Mouse (Mus musculus) right cerebral cortex, adult 2 months (tissue): ENCODE data around the gene Pappa2.

Source experiments
- DNase-seq, 2 experiments: peaks; one replicate each; pipeline ENCODE4 v3.0.0; 2021 to 2022; ENCODE audit warnings: low spot score in 2 of 2

The Pappa2 gene

DNA sequence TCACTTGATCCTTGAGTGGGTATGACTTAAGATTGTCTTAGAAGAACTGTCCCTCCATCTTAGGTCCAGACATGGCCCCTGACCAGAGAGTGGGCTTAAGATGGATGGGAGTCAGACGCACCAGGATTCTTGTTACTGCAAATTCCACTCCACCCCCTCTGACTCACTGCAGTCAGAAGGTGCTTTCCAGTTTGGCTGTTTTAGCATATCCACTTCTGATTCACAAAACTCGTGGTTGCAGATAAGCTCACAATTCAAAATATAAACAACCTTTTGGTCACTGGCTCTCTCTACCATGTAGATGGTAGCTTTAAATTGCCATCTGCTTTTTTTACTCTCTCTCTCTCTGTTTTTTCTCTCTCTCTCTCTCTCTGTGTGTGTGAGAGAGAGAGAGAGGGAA lies 214.4 kb downstream of the Pappa2 start:
- no peak for DNase-seq

DNA sequence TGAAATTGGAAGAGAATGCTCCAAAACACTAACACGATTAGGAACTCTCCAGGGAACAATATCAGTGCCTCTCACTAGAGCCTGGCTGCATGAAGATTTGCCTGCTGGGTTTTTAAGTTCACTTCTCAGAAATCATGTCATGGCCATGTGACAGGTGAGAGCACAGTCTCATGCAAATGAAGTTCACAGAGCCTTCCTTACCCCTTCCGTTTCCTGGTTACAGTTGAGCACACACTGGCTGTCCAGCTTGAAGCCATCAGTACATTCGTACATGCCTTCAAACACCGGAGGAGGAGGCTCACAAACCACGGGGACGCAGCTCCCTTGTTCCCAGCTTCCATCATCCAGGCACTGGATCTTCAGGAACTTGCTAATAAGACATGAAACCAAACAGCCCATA lies 215.6 kb downstream of the Pappa2 start:
- DNase-seq: no peak

DNA sequence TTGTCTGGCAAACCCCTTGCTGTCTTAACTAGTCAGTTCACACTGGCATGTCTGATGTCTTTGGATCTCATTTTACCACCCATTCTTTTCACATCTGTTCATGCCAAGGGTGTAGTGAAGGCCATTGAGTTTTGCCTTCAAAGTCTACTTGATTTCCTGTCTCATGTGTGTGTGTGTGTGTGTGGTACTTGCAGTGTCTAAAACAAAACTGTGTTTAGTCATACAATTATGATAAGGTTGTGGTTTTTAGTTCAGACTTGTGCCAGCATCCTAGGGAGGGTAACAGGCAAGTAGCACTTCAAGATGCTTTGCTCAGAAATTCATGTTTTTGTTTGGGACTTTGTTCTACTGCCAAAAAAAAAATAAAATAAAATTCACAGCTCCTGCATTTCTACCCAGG lies 216.1 kb downstream of the Pappa2 start:
- DNase-seq: no peak

DNA sequence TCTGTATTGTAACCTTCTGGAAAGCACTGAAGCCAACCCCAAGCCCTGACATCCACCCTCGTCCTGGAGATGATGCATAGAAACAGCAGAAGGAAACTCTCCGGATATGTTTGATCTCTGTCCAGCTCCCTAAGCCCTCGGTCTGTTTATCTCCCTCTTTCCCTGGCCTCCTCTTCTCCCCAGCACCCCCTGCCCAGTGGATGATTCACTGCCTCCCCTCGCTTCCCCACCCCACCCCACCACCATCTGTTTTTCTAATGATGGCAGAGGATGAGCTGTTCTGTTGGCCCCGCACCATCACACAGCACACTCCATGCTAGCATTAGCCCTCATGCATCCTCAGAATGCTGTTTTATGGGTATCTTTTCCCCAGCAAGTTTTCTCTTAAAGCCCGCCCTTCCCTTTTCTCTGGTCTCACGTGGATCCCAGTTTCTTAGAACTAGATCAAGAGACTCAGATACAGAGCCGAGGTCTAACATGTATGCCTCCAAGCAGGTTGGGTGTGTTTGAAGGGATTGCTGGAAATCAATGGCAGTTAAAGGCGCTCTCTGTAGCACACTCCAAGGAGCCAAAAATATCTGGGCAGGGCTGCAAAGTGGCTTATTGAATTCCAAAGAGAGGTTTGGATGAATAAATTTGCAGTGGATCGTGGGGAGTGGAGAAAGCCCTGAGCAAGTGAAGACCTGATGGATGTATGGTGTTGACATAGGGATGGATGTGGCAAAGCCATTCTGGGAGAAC lies 231.8 kb downstream of the Pappa2 start:
- no peak for DNase-seq

DNA sequence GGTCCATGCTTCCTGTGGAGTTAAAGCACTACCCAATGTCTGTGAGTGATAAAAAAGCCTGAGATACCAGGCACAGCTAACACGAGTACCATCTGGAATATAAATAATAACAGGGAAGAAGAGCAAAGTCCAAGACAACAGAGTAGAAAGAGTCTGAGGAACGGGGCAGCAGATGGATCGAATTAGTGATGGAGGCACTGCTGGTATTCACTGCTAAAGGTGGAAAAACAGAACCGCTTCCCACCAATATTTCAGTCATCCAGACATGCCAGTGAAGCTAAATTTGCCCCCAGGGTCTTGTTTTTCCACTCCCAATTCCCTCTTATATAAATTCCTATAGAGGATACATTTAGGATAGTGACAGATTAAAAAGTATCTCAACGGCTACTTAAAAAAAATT lies 238.8 kb downstream of the Pappa2 start:
- no peak for DNase-seq

DNA sequence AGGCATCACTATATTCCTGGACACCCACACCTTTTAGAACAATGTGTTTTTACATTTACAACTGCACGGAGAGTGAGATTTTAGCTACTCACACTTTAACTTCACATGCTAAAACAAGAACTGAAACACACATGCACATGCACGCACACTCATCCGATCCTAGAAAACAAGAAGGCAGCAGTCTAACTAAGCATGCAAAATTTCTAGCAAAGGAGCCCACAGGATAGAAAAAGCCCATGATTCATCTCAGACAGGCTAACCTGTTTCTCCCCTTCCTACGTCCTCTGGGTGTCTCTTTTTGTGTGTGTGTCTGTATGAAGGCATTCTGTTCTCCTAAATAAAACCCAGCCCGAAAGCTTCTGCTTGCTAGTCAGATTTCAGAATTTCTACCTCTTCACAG lies 239.3 kb downstream of the Pappa2 start:
- DNase-seq: peak; percentile 10 to 26

DNA sequence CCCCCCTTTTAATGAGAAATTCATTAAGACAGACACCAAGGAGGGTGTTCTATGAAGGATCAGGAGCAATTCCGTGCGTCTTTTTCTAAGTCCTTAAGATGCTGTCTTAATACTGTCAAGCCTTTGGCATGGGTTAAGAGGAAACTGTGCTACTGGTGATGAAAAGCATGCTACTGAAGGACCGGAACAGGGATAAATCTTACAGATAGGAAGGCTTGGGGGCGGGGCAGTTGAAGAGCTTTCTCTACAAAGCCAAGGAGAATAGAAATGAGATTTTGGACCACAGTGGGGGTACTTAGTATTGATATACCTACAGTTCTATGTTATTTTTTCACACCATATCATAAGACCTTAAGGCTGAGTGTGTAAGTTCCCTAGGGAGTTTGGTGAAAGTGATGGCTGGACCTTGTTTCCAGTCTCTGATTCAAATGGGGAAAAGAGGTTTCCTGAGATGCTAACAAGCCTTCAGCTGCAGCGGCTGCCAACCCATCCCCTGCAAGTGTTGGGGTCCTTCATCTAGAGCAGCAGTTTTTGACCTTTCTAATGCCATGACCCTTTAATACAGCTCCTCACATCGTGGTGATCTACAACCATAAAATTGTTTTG lies 240.0 kb downstream of the Pappa2 start:
- DNase-seq: no peak

DNA sequence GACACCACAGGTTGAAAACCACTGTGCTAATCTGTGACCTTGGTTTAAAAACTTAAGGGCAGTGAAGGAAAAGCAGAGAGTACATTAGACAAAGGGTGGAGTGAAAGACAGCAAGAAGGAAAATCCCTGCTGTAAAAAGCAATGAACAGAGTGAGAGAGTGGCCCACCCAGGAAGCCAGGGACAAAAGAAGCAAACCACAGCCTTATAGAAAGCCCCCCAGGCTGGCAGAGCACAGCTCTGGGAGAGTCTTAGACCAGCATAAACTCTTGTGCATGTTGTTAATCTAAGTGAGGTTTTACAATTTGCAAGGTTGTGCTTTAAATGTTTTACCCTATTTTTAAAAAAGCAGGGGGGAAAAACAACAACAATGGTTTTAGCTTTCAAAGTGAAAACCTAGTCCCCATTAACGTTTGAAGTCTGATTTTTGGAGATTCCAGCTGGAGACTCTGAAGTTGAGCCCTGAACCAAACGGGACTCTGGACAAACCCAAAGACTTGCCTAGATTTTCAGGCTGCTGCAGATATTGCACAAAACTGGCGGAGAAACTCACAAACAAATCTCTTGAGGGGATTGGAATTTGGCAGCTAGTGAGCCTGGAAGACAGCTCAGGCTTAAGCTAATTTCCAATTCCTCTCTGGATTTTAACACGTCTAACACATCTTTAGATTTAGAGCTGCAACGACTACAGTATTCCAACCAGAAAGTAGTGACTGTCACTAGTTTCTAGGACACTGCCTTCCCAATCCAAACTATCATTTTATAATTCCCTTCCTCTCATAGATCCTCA lies 241.0 kb downstream of the Pappa2 start:
- no peak for DNase-seq

DNA sequence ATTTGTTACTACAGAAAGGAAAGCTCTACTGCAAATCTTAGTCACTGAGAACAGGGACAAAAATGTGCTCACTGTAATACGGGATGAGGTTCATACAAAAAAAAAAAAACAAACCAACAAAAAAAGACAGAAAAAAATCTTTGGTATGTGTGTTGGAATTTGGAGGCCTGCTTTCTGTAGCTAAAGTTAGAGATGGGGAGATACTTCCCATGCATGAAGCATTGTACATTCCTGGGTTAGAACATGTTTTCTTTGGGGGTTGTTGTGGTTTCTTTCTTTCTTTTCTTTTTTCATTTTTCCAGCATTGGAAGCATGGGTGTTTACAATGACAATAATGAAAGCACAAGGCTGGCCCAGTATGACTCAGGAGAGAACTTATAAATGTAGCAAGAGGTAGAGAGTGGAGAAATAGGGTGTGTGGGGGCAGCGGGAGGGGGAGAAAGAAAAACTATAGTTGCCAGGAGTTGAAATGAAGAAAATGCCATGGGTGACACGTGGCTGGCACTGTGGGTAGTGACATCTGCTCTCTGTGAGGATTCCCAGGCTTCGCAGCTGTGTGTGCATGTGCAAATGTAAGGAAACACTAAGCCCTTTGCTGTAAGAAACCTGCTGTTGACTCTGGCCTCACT lies 247.3 kb downstream of the Pappa2 start:
- peak; percentile 56 to 67 for DNase-seq

DNA sequence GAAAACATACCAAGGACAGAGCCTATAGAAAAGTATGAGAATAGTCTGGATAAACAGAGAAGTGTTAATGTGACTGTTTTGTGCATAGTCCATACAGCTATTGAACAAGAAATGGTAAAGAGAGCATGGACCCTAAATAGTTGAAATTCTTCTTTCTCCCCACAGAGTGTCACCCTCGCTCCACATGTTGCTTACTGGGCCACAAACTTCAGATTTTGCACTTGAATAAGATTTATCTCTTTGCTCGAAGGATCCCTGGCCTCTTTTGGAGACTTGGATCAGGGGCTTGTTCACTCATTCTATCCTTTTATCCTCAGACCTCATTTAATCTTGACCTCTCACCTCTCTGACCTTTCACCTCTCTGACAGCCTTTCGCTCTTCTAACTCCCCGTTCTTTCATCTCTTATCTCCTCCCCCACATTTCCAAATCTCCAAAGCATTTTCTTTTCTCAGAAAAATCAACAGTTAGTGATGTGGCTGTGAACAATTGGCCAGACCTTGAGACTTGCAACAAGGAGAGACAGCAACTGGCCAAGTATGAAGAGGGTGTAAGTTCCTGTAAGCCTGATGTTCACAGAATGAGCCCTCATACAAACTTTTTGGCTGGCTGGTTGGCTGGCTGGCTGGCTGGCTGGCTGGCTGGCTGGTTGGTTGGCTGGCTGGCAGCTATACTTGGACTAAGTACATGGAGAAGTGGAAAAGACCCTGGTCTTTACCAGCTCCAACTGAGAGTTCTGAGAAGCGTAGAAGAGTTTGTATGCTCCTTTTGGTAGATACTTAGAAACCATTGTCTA lies 266.8 kb downstream of the Pappa2 start:
- peak; percentile 17 to 62 for DNase-seq

DNA sequence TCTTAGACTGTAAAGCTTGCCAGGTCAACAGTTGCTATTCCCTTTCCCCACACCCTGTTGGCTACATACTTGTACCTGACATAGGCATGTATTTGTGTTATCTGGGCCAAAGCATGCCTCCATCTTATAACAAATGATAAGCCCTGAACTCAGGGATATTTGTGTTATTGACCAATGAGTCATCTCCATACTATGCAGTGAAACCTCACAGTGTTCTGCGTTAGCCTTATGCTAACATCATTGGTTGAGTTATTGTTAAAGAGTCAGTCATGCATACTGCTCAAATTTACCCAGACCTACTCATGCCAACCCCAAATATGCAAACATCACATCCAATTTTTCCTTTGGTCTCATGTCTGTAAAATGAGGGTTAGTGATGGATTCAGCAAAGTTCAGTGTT lies 279.0 kb downstream of the Pappa2 start:
- no peak for DNase-seq

DNA sequence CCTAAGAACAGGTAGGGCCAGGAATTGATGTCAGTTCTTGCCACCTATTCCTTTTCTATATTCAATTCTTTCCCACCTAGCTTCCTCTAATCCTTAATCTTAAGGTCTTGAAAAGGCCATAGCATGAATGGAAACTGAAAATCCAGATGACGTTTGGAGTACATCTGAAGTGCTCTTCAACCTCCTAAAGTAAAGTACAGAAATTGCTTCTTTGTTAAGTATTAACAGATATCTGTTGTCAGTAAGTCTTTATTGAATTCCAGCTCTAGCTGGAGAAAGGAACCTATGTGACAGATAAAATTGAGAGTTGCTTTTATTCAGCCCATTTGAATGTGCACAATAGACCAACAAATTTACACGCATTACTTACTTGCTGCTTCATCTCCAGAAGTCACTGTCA lies 280.1 kb downstream of the Pappa2 start:
- no peak for DNase-seq

DNA sequence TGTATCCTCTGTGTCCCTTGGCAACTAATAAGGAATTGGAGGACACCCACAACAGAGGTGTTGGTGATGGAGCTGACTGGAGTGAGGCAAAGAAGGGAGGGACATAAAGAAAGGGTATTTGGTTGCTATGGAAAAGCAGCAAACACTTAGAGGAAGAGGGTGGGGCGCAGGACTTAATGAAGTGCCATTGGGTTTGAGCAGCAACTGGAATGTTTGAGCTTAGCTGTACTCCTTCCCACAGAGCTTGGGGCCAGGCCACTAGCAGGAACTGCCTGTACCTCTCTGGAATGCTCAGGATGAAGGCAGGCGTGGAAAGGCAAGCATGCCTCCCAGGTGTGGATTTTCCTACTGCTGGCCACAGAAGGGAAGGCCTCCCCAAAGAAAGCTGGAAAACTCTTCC lies 281.0 kb downstream of the Pappa2 start:
- DNase-seq: no peak

DNA sequence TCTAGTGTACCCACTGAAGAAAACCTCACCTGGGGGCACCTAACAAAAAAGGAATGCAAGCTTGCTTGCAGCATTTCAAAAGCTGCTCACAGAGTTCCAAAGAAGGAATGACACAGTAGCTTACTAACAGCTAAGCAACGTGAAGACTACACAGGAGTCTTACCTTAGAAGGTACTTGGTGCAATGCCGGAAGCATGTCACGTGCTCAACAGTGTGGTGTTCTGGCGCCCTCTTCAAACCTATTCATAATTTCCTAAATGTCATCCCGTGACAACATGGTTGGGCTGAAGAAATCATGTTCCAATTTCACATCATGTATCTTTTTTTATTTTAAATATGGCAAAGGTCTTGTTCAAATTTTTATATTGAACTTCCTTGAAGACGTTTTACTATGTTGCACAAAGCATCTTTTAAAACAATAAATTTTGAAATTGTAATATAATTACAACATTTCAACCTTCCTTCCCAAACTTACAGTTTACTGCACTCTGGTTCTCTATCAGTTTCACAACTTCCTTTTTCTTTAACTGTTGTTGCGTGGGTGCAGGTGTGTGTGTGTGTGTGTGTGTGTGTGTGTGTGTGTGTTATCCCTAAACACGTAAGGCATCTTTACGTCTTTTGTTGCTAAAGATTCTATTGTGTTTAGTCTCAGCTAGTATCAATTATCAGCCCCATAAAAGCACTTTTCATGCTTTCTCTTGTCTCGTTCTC lies 282.3 kb downstream of the Pappa2 start:
- no peak for DNase-seq

DNA sequence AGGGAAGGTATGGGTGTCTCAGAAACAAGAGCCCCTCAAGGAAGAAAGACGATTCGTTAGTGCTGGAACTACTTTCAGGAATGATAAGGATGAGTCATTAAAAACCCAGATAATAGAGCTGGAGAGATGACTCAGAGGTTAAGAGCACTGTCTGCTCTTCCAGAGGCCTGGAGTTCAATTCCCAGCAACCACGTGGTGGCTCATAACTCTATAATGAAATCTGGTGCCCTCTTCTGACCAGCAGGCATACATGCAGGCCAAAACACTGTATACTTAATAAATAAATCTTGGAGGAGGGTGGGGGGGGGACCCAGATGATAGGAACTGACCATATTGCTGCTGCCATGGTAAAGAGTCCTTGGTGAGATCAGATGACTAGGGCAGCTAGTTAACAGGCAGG lies 282.9 kb downstream of the Pappa2 start:
- DNase-seq: no peak

DNA sequence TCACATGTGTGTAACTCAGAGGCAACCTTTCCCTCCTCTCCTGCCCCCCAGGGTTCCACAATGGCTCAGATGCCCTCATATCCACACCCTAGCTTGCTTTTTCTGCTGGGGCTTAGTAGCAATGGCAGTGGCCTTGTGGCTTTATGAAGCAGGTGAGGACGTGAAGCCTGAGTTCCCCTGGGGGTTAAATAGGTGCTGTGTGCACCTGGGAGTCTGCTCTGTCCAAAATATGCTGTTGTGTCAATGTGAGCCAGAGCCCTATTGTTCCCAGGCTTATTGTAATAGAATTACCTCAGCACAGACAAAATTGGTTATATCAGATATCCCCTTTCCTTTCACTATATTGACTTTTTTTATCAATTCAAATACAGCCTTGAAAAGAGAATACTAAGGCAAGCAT lies 292.6 kb downstream of the Pappa2 start:
- no peak for DNase-seq

DNA sequence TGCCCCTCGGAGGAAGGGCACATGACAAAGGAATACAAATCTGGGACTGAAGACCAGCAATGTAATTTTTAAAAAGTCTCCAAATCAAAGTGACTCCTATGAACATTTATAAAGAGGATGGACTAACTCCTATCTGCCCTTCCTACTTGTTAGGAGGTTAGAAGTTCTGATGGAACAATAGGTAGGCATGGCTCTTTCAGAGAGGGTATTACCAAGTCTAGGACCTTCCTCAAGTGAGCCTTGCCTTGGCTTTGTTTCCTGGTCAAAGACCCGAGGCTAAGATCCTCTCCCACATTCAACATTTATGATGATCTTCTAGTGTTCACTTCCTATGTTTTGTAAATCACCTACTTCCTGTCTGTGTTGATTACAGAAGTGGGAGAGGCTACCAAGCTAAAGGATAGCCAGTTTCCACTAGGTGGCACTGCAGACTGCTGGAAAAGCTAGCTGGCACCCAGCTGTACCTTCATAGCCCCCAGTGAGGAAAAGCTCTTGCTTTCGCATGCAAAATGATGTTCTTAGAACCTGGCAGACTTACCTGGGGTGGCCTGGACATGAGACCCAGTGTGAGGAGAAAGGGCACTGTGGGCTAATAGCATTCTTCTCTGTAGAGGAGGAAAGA lies 310.2 kb downstream of the Pappa2 start:
- DNase-seq: peak; percentile 56 to 65

DNA sequence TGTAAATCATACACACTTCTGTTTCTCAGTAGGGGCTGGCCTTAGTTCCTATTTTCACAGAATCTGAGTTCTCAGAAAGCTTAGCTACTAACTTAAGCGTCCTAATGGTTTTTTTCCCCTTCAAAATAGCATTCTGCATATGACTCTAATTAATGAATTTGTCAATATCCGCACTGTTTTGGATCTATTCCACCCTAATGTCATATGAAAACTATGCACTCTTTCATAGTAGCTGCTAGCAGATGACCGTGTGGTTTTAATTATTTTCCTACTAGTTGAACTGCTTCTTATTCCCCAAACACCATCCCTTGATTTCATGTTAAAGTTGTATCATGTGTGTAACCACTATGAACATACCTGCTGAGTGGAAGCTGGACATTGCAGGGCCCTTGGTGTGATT lies 314.3 kb downstream of the Pappa2 start:
- no peak for DNase-seq
